Mouse (Mus musculus) sigmoid colon, adult 10 weeks (tissue): Measurements from ENCODE around the gene Sema4a. TPM values are rescaled to one million over a fixed set of nuclear protein-coding genes. Genes with fewer than 3 reads are reported as not detected.

ENCODE experiments used
- polyA plus RNA-seq: library from polyadenylated mRNA; stranded (reverse); fragments of 350-450 nt; fragmentation: Illumina TruSeq; extraction: RNeasy Lipid Tissue Mini Kit (QIAGEN cat#74804); gene quantifications from one replicate; pipeline ENCODE4 v1.2.3, GENCODE M21; 2014; ENCODE audit warnings: low read depth, low replicate concordance

Gene Sema4a
- polyA plus RNA-seq = 128 TPM

DNA sequence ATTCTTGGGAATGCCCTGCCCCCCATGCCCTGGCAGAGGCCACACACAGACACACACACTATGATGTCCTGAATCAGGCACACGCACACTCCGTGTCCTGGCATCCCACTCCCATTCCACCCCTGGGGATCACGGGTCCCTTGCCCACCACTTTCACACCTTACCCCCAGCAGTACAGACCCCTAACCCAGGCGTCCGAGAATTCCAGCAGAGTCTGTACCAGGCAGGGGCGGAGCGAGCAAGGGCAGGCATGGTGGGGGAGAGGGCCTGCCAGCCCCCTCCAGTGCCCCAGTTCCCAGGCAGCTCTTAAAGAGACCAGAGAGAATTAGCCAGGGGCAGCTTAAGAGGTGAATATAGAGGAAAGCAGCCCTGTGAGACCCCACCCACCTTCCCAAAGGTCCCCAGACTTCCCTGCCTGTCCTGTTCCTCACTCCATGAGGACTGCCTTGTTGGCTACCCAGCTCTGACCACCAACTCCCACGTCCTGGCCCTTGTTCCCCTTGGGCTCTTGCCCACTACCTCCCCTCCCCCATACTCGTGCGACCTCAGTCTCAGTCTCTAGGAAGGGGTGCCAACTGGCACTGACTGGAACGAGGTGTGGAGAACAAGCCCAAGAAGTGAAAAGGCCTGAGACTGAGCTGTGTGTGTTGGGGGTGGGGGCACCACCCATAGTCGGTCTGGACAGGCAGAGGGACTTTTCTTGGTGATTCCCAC, at the start of gene Sema4a:
TSS of gene Sema4a (minus strand) at position 200 of the 714 bp plus-strand sequence.

DNA sequence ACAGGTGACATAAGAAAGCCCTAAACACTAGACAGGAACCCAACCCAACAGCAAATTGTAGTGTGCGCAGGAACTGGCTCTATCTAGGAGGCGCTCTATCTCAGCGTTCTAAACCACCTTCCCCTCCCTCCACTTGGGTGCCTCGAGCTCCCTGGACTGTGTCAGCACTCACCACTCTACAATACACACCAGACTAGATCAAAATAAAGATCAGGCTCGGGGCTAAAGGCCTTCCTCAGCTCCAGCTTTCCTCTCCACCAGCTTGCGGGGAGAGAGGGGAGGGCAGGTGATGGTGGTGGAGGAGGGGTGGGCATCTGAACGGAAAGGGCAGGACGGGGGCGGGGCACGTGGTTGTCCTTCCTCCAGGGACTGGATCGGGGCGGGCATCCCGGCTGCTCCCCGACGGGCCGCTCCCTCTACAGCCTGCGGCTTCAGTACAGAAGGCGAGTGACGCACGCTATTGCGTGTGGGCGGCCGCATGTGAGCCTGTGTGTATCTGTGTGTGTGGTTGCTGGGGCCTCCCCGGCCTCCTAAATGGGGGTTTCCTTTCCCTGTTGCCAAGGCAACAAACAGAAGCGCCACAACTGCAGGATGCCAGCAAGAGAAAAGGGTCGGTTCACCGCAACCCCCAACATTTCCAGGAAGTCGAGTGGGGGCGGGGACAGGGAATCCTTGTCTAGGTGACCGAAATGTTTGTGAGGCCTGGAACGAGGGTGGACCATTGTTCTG, 48.9 kb upstream of the Sema4a start, which contains the start of gene Lmna:
TSS of gene Lmna (minus strand) at position 265 of the 729 bp plus-strand sequence.

DNA sequence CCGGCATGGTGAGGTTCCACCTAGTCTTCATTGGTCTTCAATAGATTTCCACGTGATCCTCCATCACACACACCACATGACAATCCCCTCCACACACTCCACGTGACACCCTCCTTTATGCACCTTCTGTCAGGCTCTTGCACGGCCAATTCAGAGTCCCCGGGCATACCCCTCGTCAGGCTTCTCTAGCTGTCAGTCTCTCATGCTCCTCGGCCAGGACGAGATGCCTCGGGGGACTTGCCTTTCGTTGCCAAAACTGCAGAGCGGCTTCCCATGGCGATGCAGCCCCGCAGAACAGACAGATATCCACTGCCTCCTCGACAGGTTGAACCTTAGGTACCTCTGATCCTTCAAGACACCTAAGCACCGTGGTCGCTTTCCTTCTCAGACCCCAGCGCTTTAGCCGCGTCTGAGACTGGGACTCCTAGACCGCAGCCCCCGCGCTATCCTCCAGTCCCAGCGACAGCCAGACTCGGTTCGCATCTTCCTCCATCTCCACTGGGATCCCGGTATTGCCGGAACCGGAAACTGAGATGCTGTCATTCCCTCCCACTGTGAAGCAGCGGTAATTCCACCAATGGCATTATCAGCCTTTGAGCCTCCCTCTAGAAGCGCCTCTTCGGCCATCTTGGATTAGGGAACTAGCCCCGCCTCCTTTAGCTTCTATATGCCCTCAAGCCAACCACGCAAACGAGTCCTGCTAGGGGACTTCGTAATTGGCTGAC, 36.2 kb downstream of the Sema4a start, which contains the start of gene Slc25a44:
TSS of gene Slc25a44 (minus strand) at position 535 of the 725 bp plus-strand sequence.

DNA sequence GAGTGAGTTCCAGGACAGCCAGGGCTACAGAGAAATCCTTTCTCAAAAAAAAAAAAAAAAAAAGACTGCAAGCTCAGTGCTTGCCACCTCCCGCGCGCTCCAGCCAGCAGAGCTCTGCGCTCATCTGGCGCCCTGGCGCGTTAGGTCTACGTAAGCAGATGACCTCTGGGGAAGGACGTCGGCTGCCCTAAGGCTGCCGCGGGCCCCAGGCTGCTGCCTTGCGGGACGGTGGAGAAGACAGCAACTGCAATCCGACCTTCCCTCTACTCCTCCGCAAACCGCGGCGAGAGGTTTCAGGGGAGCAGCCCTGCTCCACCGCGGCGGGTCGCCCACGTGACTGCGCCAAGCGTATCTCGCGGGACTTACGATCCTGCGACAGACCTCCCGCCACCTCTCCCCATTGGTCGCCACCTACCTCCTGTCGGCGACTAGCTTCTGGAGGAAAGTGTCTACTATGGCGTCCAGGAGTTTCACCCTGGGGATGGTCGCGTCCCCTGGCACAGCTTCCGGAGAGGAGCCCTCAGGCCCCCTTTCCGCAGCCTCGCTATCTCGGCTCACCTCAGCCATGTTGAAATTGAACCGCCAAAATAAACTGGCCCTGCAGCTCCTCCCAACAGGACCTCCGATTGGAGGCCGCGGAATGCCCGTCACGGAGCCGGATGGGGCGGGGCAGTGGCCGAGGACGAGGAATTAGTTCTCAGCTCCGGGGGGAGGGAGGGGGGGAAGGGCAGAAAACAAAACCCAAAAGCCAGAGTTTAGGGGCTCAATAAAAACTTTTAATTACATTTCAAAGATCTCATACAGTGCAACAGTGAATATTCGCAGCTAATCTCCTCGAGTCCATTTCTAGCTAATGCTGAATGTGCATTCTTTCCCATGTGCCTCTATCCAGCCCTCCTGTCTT, 51.0 kb downstream of the Sema4a start, which contains the start of gene Pmf1:
TSS of gene Pmf1 (minus strand) at position 591 of the 904 bp plus-strand sequence.

Other genes starting within 250 kb of the Sema4a start
- gene Rhbg, start 206.5 kb downstream of the Sema4a start, polyA plus RNA-seq = not detected
- gene Gm38392, start 174.0 kb downstream of the Sema4a start, polyA plus RNA-seq = not detected
- gene Tsacc, start 164.2 kb downstream of the Sema4a start, polyA plus RNA-seq = 3.9 TPM
- gene Cct3, start 164.1 kb downstream of the Sema4a start, polyA plus RNA-seq = 72.4 TPM
- gene Glmp, start 136.2 kb downstream of the Sema4a start, polyA plus RNA-seq = 3.2 TPM
- 2.1 TPM for gene Tmem79, start 125.0 kb downstream of the Sema4a start, polyA plus RNA-seq
- 28.6 TPM for gene Smg5, start 124.9 kb downstream of the Sema4a start, polyA plus RNA-seq
- gene Paqr6, start 96.6 kb downstream of the Sema4a start, polyA plus RNA-seq = 0.85 TPM
- 4.0 TPM for gene Bglap3, start 88.4 kb downstream of the Sema4a start, polyA plus RNA-seq
- gene Bglap2, start 82.5 kb downstream of the Sema4a start, polyA plus RNA-seq = not detected
- gene Bglap, start 76.7 kb downstream of the Sema4a start, polyA plus RNA-seq = not detected
- 3.8 TPM for gene Pmf1, start 50.9 kb downstream of the Sema4a start, polyA plus RNA-seq
- gene Slc25a44, start 36.0 kb downstream of the Sema4a start, polyA plus RNA-seq = 9.8 TPM
- gene Lmna, start 48.8 kb upstream of the Sema4a start, polyA plus RNA-seq = 24.9 TPM
- 1.3 TPM for gene Mex3a, start 71.2 kb upstream of the Sema4a start, polyA plus RNA-seq
- 16.6 TPM for gene Rab25, start 87.1 kb upstream of the Sema4a start, polyA plus RNA-seq
- gene Lamtor2, start 91.9 kb upstream of the Sema4a start, polyA plus RNA-seq = 6.8 TPM
- gene Ubqln4, start 92.6 kb upstream of the Sema4a start, polyA plus RNA-seq = 18.9 TPM
- gene Ssr2, start 114.7 kb upstream of the Sema4a start, polyA plus RNA-seq = 23.4 TPM
- 22.3 TPM for gene Arhgef2, start 144.8 kb upstream of the Sema4a start, polyA plus RNA-seq
- gene Rxfp4, start 192.0 kb upstream of the Sema4a start, polyA plus RNA-seq = not detected
- gene Khdc4, start 224.6 kb upstream of the Sema4a start, polyA plus RNA-seq = 144 TPM